Mouse (Mus musculus) midbrain, embryonic 16.5 days (tissue): Measurements from ENCODE around the gene Slc28a2. TPM values are rescaled to one million over a fixed set of nuclear protein-coding genes. Genes with fewer than 3 reads are reported as not detected.
"Not testable (repeated sequence)": the region's sequence is repeated elsewhere in the genome, so short reads cannot be mapped to it uniquely, and the experiment has no call there.

Experiments used
- ATAC-seq: fragments of 200-750 bp; cut with Nextera tagmentation; 2 replicates; pipeline ENCODE4 v1.8.0; 2017; ENCODE audit warnings: moderate TSS enrichment
- H3K27ac ChIP-seq: fragments of 300-500 bp; sonication (generic); 2 replicates; pipeline ENCODE4 v1.5.1; 2014; ENCODE audit warnings: mild to moderate bottlenecking, low read length, mixed read lengths
- H3K27me3 ChIP-seq: fragments of 300-500 bp; sonication (generic); 2 replicates; pipeline ENCODE4 v1.6.1; 2014; ENCODE audit warnings: low read depth, low read length, mixed read lengths; ENCODE audit not compliant: control insufficient read depth, insufficient read depth
- H3K36me3 ChIP-seq: fragments of 300-500 bp; sonication (generic); 2 replicates; pipeline ENCODE4 v1.6.1; 2014; ENCODE audit warnings: mild to moderate bottlenecking, low read length, moderate library complexity, mixed read lengths; ENCODE audit not compliant: control insufficient read depth, insufficient read depth
- H3K4me1 ChIP-seq: fragments of 300-500 bp; sonication (generic); 2 replicates; pipeline ENCODE4 v1.6.1; 2014; ENCODE audit warnings: mild to moderate bottlenecking, low read length, mixed read lengths; ENCODE audit not compliant: control insufficient read depth, insufficient read depth
- H3K4me2 ChIP-seq: fragments of 300-500 bp; sonication (generic); 2 replicates; pipeline ENCODE4 v1.6.1; 2014; ENCODE audit warnings: mild to moderate bottlenecking, low read length, mixed read lengths
- H3K4me3 ChIP-seq: fragments of 300-500 bp; sonication (generic); 2 replicates; pipeline ENCODE4 v1.5.1; 2014; ENCODE audit warnings: low read depth, mild to moderate bottlenecking, low read length, moderate library complexity, mixed read lengths
- H3K9ac ChIP-seq: fragments of 300-500 bp; sonication (generic); 2 replicates; pipeline ENCODE4 v1.6.1; 2014; ENCODE audit warnings: low read depth, low read length, mixed read lengths
- H3K9me3 ChIP-seq: fragments of 300-500 bp; sonication (generic); replicated peaks from 2 replicates; pipeline ENCODE4 v1.6.1; 2014; ENCODE audit warnings: mild to moderate bottlenecking, low read length, mixed read lengths; ENCODE audit not compliant: control insufficient read depth, poor library complexity, severe bottlenecking
- whole genome bisulfite sequencing: fragments of 180-500 bp; shearing (Covaris S2); extraction: QIAGEN DNeasy Blood & Tissue Kit; methylation state at CpG from one replicate; pipeline ENCODE4 v1.1.7; 2014; 5-methylcytosine and 5-hydroxymethylcytosine counted together
- polyA plus RNA-seq: library from polyadenylated mRNA; unstranded; fragments of >200 nt; fragmentation: Nextera tagmentation; extraction: Ambion mirVana; gene quantifications from 2 replicates; pipeline ENCODE4 v1.2.1, GENCODE M21; 2015

The Slc28a2 gene
- polyA plus RNA-seq, 1 experiment from 2014 or later: not detected

- no peak overlapping the region for H3K9ac ChIP-seq
- H3K4me2 ChIP-seq: no peak overlapping the region
- H3K9me3 ChIP-seq: no peaks in the 10 kb centered on the region
- no peak overlapping the region for H3K4me3 ChIP-seq
- H3K36me3 ChIP-seq: no peaks in the 10 kb centered on the region
- no peak for ATAC-seq
- WGBS: 40% methylated on average over 3 of the region's 3 CpGs
- H3K4me1 ChIP-seq: no peaks in the 10 kb centered on the region
- no peak overlapping the region for H3K27ac ChIP-seq
- H3K27me3 ChIP-seq: no peaks in the 10 kb centered on the region
Measured at GRCm38 (mm10) chr2:122385095-122385494, 41.2 kb upstream of the Slc28a2 start.

GRCm38 (mm10) chr2:122387135-122387534, 39.1 kb upstream of the Slc28a2 start:
- WGBS: 97% methylated on average over 3 of the region's 3 CpGs
- not testable (repeated sequence) for H3K9me3 ChIP-seq, H3K4me3 ChIP-seq, H3K27ac ChIP-seq, H3K9ac ChIP-seq, H3K27me3 ChIP-seq, H3K4me2 ChIP-seq, H3K4me1 ChIP-seq, ATAC-seq, H3K36me3 ChIP-seq

GRCm38 (mm10) chr2:122396150-122396549, 30.1 kb upstream of the Slc28a2 start:
- H3K4me3 ChIP-seq: no peak overlapping the region
- no peak overlapping the region for H3K9ac ChIP-seq
- H3K27ac ChIP-seq: no peak overlapping the region
- H3K27me3 ChIP-seq: no peaks in the 10 kb centered on the region
- H3K4me2 ChIP-seq: no peak overlapping the region
- WGBS: 95% methylated on average over 1 of the region's 1 CpGs
- ATAC-seq: no peak
- no peaks in the 10 kb centered on the region for H3K9me3 ChIP-seq
- H3K4me1 ChIP-seq: no peaks in the 10 kb centered on the region
- H3K36me3 ChIP-seq: no peaks in the 10 kb centered on the region

DNA sequence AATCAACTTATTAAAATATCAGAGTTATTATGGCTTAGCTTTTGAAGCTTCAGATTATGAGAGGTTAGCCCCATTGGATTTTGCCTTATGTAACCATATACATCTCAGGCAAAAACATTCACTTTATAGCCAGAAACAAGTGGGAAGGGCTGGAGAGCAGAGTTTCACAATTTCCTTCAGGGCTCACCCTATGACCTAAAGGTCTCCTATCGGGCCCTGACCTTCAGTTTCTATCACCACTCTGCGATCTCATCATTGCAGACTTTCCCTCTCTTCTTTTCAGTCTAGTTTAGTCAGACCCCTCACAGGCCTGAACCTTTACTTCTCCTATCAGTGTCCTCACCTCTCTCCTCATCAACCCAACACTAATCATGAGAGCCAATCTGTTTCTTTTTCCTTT, 18.7 kb upstream of the Slc28a2 start:
- Histone ChIP-seq H3K4me1 (no peaks in the 10 kb centered on the region), H3K27ac (no peak overlapping the region), H3K36me3 (no peaks in the 10 kb centered on the region), H3K4me2 (no peak overlapping the region), H3K9me3 (no peaks in the 10 kb centered on the region), H3K27me3 (no peaks in the 10 kb centered on the region), H3K4me3 (no peak overlapping the region), H3K9ac (no peak overlapping the region)
- 98% methylated on average over 2 of the region's 2 CpGs for WGBS
- ATAC-seq: no peak

DNA sequence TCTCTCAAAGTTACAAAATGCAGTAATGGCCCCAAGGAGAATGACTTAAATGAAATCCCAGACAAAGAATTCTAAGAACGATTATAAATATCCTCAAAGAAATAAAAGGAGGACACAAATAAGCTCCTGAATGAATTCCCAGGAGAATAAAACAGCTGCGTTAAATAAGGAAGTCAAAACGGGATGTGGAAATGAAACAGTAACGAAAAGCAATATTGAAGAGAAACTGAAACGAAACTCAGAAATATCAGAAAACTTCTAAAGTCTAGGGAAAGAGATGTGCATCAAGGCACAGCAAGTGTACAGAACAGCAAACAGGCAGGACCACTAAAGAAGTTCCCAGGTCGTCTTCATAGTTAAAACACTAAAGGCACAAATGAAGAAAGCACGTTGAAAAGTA, 17.3 kb upstream of the Slc28a2 start:
- Histone ChIP-seq H3K9ac (no peak overlapping the region), H3K4me1 (no peaks in the 10 kb centered on the region), H3K27me3 (no peaks in the 10 kb centered on the region), H3K36me3 (no peaks in the 10 kb centered on the region), H3K4me2 (no peak overlapping the region), H3K9me3 (no peaks in the 10 kb centered on the region), H3K4me3 (no peak overlapping the region), H3K27ac (no peak overlapping the region)
- WGBS: 82% methylated on average over 7 of the region's 7 CpGs
- ATAC-seq: no peak

GRCm38 (mm10) chr2:122426645-122427044, 368 bp downstream of the Slc28a2 start:
- H3K4me1 ChIP-seq, H3K9me3 ChIP-seq, H3K27me3 ChIP-seq, H3K4me3 ChIP-seq, H3K4me2 ChIP-seq, ATAC-seq, H3K36me3 ChIP-seq, H3K27ac ChIP-seq, H3K9ac ChIP-seq: not testable (repeated sequence)
- WGBS: 96% methylated on average over 2 of the region's 2 CpGs

DNA sequence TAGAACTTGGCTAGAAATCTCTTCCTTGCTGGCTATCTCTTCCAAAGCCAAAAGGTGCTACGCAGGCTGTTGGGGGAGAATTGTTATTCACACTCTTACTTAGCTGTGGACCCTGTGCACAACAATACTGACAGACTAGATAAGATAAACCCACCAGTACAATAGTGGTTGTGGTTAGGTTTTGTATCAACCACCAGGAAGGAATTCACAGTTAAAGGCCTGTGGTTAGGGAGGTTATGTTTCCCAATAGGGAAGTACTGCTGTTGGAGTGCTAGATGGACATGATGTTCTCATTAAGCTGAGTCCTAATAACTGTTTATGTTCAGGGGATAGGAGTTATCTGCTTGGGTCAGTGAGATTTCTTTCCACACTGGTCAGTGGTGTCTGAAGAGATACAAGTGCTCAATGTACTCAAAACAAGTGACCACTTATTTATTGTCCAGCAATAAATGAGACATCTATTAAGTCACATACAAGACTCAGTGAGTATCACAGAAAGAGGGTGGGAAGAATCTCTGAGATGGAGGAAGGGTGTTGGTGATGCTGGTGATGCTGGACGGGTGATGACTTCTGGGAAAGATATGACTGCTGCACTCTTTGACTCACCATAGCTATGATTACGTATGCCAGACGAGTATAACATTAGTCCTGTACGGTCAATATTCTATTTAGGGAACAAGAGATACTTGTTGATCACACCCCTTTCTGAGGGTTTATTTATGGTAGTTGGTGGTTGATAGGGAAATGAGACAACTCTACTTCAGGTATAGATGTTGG, 12.6 kb downstream of the Slc28a2 start:
- not testable (repeated sequence) for H3K4me1 ChIP-seq, H3K27ac ChIP-seq, H3K4me2 ChIP-seq, ATAC-seq, H3K9ac ChIP-seq, H3K36me3 ChIP-seq, H3K27me3 ChIP-seq, H3K4me3 ChIP-seq, H3K9me3 ChIP-seq
- WGBS: 88% methylated on average over 5 of the region's 5 CpGs

DNA sequence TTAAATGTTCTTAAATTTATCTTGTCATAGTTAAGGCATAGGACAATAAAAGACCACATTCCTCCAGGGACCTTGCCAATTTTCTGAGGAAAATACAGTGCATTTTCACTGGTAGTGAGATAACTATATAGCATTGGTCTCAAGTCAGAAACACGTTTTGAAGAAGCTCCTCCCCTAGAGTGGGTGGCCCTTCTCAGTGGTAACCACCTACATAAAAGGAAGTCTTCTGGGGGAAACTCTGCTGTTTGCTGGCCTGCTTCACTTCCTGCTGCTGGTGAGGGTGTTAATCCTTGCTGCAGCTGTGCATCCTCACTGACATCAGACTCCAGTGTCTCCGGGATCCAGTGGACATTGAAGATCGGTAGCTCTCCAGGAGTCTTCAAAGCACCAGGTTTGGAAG, 14.2 kb downstream of the Slc28a2 start:
- not testable (repeated sequence) for H3K4me2 ChIP-seq, H3K27ac ChIP-seq, H3K27me3 ChIP-seq, H3K4me3 ChIP-seq, H3K9me3 ChIP-seq, H3K9ac ChIP-seq, ATAC-seq, H3K36me3 ChIP-seq, H3K4me1 ChIP-seq
- 0% methylated on average over 1 of the region's 3 CpGs for WGBS

DNA sequence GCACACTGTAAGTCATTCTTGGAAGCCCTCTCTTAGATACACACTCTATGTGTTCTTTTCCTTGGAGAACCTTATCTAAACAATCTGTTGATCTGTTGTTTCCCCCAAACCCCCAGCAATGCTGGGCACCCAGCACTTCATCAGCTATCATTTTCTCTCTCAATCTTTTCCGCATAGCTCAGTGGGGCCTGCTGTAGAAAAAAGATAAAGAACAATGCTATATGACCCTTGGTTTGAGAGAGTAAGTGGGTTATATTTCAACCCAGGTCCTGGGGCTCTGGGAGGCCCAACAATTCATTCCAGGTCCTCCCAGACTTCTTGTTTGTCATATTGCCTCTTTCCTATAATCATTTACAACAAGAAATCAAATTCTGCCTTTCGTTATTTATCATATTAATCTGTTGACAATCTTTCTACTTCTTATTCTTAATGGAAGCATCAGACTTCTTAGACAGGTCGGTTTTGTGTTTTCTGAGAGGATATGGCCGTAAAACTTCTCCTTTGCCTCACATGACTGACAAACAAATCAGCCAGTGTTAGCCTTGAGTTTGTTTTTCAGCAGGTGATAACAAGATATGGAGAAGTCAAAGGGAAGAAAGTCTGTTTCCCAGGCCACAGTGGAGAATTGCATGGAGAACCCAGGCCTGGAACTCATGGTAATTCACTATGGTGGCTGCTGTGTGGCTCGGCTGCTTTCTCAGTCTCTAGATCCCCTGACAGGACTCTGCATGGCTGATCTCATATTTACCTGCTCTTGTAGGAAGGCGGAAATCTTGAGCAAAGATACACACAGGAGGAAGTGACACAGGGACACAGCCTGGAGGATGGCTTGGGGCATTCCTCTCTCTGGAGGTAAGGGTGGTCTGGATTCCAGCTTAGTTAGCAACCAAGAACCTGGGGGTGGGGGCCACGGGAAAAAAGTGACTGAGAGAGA, 15.0 kb downstream of the Slc28a2 start:
- H3K4me3 ChIP-seq: no peak overlapping the region
- no peak overlapping the region for H3K9ac ChIP-seq
- H3K4me1 ChIP-seq: no peaks in the 10 kb centered on the region
- H3K27ac ChIP-seq: no peak overlapping the region
- H3K27me3 ChIP-seq: no peaks in the 10 kb centered on the region
- no peak for ATAC-seq
- no peak overlapping the region for H3K4me2 ChIP-seq
- no peaks in the 10 kb centered on the region for H3K9me3 ChIP-seq
- H3K36me3 ChIP-seq: no peaks in the 10 kb centered on the region
- 88% methylated on average over 7 of the region's 7 CpGs for WGBS
